11 mouse cellular contexts compared by ENCODE assay signal in the genomic region with DNA sequence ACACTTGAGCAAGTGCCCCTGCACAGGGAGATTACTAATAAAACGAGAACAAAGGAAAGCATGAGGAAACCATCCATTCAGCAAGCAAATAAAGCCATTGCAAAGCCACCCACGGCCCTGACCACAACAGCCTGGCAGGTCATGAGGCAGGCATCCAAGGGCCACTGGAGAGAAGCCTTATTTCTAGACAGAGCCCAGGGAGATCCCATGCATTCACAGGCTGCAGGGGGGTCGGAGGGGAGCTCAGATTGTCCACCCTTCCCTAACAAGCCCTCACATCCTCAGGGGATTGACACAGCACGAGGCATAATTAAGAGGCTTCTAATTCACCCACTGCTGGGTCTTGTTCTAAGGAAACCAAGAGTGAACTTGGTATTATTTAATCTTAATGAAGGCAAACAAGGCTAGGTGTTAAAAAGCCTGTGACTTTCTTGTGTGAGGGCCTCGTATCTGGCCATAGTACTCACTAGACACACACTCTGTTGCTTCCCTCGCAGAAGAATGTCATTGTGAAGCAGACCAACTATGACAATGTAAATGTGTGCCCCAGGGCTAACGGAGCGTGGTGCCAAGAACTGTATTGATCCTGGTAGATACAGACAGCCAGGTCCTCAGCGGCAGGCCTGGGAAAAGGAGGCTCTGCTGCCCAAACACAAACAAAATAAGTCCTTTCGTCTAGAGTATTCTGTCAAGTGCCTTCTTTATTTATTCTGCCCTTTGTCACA.
A peak's percentile ranks its signal among the peaks of the same experiment; 100 is the strongest.
DNase-seq lines count a peak whose midpoint lies in the region; ATAC-seq and TF ChIP-seq lines count a peak whose summit lies in the region.
"Had no signal": no experiment of that assay in that cellular context is flagged by ENCODE, and none has a peak within 500 bp of the region (broad histone marks: within the 10 kb centered on the region; RNA-seq: fewer than 3 reads in every experiment).

No protein-coding gene starts in this region.

- no peak for DNase-seq in forebrain, embryonic 10.5 days (ENCODE audit: extremely low spot score, low spot score)
- no peak for DNase-seq in midbrain, embryonic 10.5 days (ENCODE audit: low spot score)
- peak; percentile 61 for DNase-seq in retina, postnatal 1 day
- no peak for DNase-seq in left cerebral cortex, adult 2 months (ENCODE audit: extremely low spot score in 1 of 2, low spot score in 2 of 2)
- DNase-seq: cerebellum, adult 18-20 months; kidney, adult 18-20 months had no signal

- H3K36me3 ChIP-seq in forebrain, embryonic 12.5 days (replicated peaks): no peaks in the 10 kb centered on the region
- H3K36me3 ChIP-seq in forebrain, embryonic 10.5 days (replicated peaks): no peaks in the 10 kb centered on the region
- H3K36me3 ChIP-seq in midbrain, embryonic 13.5 days: no peaks in the 10 kb centered on the region
- H3K36me3 ChIP-seq in midbrain, embryonic 10.5 days: no peaks in the 10 kb centered on the region
- H3K36me3 ChIP-seq in hindbrain, embryonic 15.5 days: no peaks in the 10 kb centered on the region

- no peak for TF ChIP-seq CTCF in left cerebral cortex, adult 2 months (IDR thresholded peaks at IDR 0.05)

- H3K9me3 ChIP-seq in forebrain, embryonic 12.5 days: no peaks in the 10 kb centered on the region
- no peaks in the 10 kb centered on the region for H3K9me3 ChIP-seq in forebrain, embryonic 10.5 days
- H3K9me3 ChIP-seq in midbrain, embryonic 13.5 days: no peaks in the 10 kb centered on the region
- no peaks in the 10 kb centered on the region for H3K9me3 ChIP-seq in midbrain, embryonic 10.5 days (replicated peaks)
- H3K9me3 ChIP-seq in hindbrain, embryonic 15.5 days: no peaks in the 10 kb centered on the region

- no peak overlapping the region for H3K9ac ChIP-seq in forebrain, embryonic 12.5 days
- H3K9ac ChIP-seq in midbrain, embryonic 13.5 days (replicated peaks): no peak overlapping the region
- H3K9ac ChIP-seq in hindbrain, embryonic 15.5 days: no peak overlapping the region

- H3K4me1 ChIP-seq in forebrain, embryonic 12.5 days: peaks cover 7% of the 10 kb centered on the region; the same call in 1 of the 2 replicates
- peaks cover 17% of the 10 kb centered on the region for H3K4me1 ChIP-seq in forebrain, embryonic 10.5 days
- H3K4me1 ChIP-seq in midbrain, embryonic 13.5 days (replicated peaks): peaks cover 8% of the 10 kb centered on the region; the same call in 1 of the 2 replicates
- peaks cover 8% of the 10 kb centered on the region for H3K4me1 ChIP-seq in midbrain, embryonic 10.5 days
- H3K4me1 ChIP-seq in hindbrain, embryonic 15.5 days (replicated peaks): peaks cover 7% of the 10 kb centered on the region

- H3K4me3 ChIP-seq in forebrain, embryonic 12.5 days (replicated peaks): no peak overlapping the region
- H3K4me3 ChIP-seq in forebrain, embryonic 10.5 days: no peak overlapping the region
- no peak overlapping the region for H3K4me3 ChIP-seq in midbrain, embryonic 13.5 days (replicated peaks)
- no peak overlapping the region for H3K4me3 ChIP-seq in midbrain, embryonic 10.5 days
- H3K4me3 ChIP-seq in hindbrain, embryonic 15.5 days: no peak overlapping the region
- H3K4me3 ChIP-seq in left cerebral cortex, adult 2 months: no peak overlapping the region
- H3K4me3 ChIP-seq: erythroblast, embryonic 14.5 days had no signal

- H3K4me2 ChIP-seq in forebrain, embryonic 12.5 days: no peak overlapping the region
- no peak overlapping the region for H3K4me2 ChIP-seq in midbrain, embryonic 13.5 days (replicated peaks)
- no peak overlapping the region for H3K4me2 ChIP-seq in hindbrain, embryonic 15.5 days

- intact Hi-C loops in left cerebral cortex, adult 2 months (cut with DNase I): no loop called here

- 21% methylated on average over 10 of the region's 10 CpGs for WGBS in forebrain, embryonic 12.5 days
- WGBS in forebrain, embryonic 10.5 days: 43% methylated on average over 10 of the region's 10 CpGs
- 30% methylated on average over 10 of the region's 10 CpGs for WGBS in midbrain, embryonic 13.5 days
- WGBS in midbrain, embryonic 10.5 days: 51% methylated on average over 10 of the region's 10 CpGs
- WGBS in hindbrain, embryonic 15.5 days: 27% methylated on average over 10 of the region's 10 CpGs

- no peak overlapping the region for H3K27ac ChIP-seq in forebrain, embryonic 12.5 days
- H3K27ac ChIP-seq in forebrain, embryonic 10.5 days: no peak overlapping the region
- no peak overlapping the region for H3K27ac ChIP-seq in midbrain, embryonic 13.5 days
- H3K27ac ChIP-seq in midbrain, embryonic 10.5 days (replicated peaks): no peak overlapping the region
- no peak overlapping the region for H3K27ac ChIP-seq in hindbrain, embryonic 15.5 days (replicated peaks)
- no peak overlapping the region for H3K27ac ChIP-seq in left cerebral cortex, adult 2 months

- ATAC-seq in forebrain, embryonic 12.5 days (ENCODE audit: low FRiP score): 0 out of 2 replicates have a peak, but pooled peaks have one; percentile 51
- peak; percentile 65; the same call in 1 of the 2 replicates for ATAC-seq in midbrain, embryonic 13.5 days
- ATAC-seq in hindbrain, embryonic 15.5 days (ENCODE audit: low FRiP score, low read depth): peak; percentile 63; the same call in 1 of the 2 replicates
- ATAC-seq in activated CD4-positive, CD25-positive, alpha-beta regulatory T cell, adult 4 months: no peak

- 0 out of 2 replicates have a peak, but pooled peaks cover 4% of the 10 kb centered on the region for H3K27me3 ChIP-seq in forebrain, embryonic 12.5 days
- peaks cover 55% of the 10 kb centered on the region for H3K27me3 ChIP-seq in forebrain, embryonic 10.5 days (ENCODE audit: poor library complexity, severe bottlenecking)
- H3K27me3 ChIP-seq in midbrain, embryonic 13.5 days: no peaks in the 10 kb centered on the region
- no peaks in the 10 kb centered on the region for H3K27me3 ChIP-seq in midbrain, embryonic 10.5 days (ENCODE audit: low read depth, poor library complexity, severe bottlenecking)
- H3K27me3 ChIP-seq in hindbrain, embryonic 15.5 days: no peaks in the 10 kb centered on the region
